Mouse (Mus musculus): ENCODE data around the gene Ap1m1. TPM values are rescaled to one million over a fixed set of nuclear protein-coding genes. Genes with fewer than 3 reads are reported as not detected.
A peak's percentile ranks its signal among the peaks of the same experiment; 100 is the strongest.

Gene Ap1m1
- 101 and 109 TPM in 2 replicates for polyA plus RNA-seq (2014; fragmentation: Nextera tagmentation; extraction: Ambion mirVana)

DNA sequence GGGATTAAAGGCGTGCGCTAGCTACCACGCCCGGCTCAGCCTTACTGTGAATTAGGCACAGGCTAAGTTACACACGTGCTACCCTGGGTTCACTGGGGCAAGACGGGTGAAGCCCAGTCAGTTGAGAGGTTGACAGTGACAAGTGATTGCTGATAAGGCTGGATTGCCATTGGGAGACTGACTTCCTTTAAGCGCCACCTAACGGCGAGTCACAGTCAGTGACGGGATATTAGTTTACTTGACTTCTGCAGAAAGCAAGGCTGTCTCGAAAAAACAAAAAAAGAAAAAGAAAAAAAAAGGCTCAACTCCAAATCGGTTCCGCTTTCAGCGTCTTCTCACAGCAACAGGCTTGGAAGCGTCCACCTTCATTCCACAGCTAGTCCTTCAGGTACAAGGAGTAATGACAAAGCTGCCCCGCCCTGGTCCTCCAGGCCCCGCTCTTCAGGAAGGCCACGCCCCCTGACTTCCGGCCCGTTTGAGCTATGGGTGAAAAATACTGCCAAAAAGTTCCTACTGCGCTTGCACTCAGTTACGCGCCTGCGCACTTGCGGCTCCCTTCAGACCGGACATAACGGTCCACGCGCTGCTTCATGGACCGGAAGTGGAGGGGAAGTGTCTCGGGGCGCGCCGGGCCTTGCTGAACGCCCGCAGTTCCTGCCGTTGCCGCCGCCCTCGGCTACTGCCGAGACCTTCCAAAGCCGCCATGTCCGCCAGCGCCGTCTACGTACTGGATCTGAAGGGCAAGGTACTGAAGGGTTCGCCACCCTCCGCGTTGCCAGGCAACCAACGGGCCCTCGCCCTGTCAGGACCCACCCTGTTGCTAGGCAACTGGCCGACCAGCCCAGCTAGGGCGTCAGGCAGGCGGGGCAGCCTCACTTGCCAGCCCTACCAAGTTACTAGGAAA is at the start of gene Ap1m1:
Gene Ap1m1 (plus strand): TSS at position 520 of the 904 bp plus-strand sequence.
- no peaks in the 10 kb centered on the region for H3K9me3 ChIP-seq (ENCODE audit: control insufficient read depth, low read depth, low read length)
- H3K36me3 ChIP-seq (ENCODE audit: control insufficient read depth, insufficient read depth, low read length) = no peaks in the 10 kb centered on the region
- H3K9ac ChIP-seq (replicated peaks; ENCODE audit: low read depth, low read length) = peak within 1 kb of the TSS; percentile 53
- H3K27me3 ChIP-seq (ENCODE audit: control insufficient read depth, insufficient read depth, low read length) = no peaks in the 10 kb centered on the region
- WGBS = under 1% methylated on average over 54 of the region's 54 CpGs
- peak; percentile 94 for ATAC-seq (ENCODE audit: insufficient number of reproducible peaks, insufficient read depth, low FRiP score, low read depth)
- peak within 1 kb of the TSS; percentile 68 for H3K4me3 ChIP-seq (ENCODE audit: low read depth, low read length)
- peak within 1 kb of the TSS; percentile 84 for H3K27ac ChIP-seq (ENCODE audit: low read length)
- peaks cover 5% of the 10 kb centered on the region; the same call in 1 of the 2 replicates for H3K4me1 ChIP-seq (ENCODE audit: control insufficient read depth, insufficient read depth, low read length)
- peak within 1 kb of the TSS; percentile 68 for H3K4me2 ChIP-seq (replicated peaks; ENCODE audit: low read depth, low read length)

DNA sequence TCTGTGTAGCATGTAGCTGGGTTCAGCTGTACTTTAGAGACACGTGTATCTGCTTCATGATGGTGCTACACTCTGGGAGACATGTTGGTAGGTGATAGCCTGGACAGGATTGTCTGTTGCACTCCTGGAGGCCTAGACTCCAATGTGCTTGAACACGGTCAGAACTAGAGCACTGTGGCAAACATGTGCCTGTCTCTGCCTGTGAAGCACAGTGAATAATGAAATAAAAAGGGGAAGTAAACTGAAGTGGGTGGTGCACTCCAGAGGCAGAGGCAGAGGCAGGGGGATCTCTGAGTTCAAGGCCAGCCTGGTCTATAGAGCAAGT is 49.6 kb upstream of the Ap1m1 start:
- Histone ChIP-seq H3K4me2 (replicated peaks; ENCODE audit: low read depth, low read length) (no peak overlapping the region), H3K27ac (ENCODE audit: low read length) (no peak overlapping the region), H3K36me3 (ENCODE audit: control insufficient read depth, insufficient read depth, low read length) (no peaks in the 10 kb centered on the region), H3K9ac (replicated peaks; ENCODE audit: low read depth, low read length) (no peak overlapping the region), H3K4me3 (ENCODE audit: low read depth, low read length) (no peak overlapping the region), H3K27me3 (ENCODE audit: control insufficient read depth, insufficient read depth, low read length) (no peaks in the 10 kb centered on the region), H3K4me1 (ENCODE audit: control insufficient read depth, insufficient read depth, low read length) (no peaks in the 10 kb centered on the region), H3K9me3 (ENCODE audit: control insufficient read depth, low read depth, low read length) (no peaks in the 10 kb centered on the region)
- WGBS = 74% methylated on average over 2 of the region's 2 CpGs
- 0 out of 2 replicates have a peak, but pooled peaks have one; percentile 29 for ATAC-seq (ENCODE audit: insufficient number of reproducible peaks, insufficient read depth, low FRiP score, low read depth)

DNA sequence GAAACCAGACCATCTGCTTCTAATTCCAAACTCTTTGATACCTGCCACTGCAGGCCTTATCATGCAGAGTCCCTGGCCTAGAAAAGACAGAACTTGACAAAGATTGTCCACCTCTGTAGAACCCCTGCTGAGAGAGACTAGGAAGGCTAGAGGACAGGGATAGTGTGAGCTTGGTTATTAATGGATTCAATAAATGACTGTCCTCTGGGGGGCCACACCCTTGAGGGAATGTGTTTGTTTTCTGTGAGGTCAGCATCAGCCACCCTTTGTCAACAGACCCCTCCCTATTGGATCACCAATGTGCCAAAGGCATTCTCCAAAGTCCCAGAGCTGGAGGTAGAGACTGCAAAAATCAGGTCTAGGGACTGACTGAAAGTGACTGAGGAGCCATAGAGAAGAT is 47.8 kb upstream of the Ap1m1 start:
- ATAC-seq (ENCODE audit: insufficient number of reproducible peaks, insufficient read depth, low FRiP score, low read depth) = no peak
- Histone ChIP-seq H3K27me3 (ENCODE audit: control insufficient read depth, insufficient read depth, low read length) (no peaks in the 10 kb centered on the region), H3K4me1 (ENCODE audit: control insufficient read depth, insufficient read depth, low read length) (no peaks in the 10 kb centered on the region), H3K9ac (replicated peaks; ENCODE audit: low read depth, low read length) (no peak overlapping the region), H3K4me3 (ENCODE audit: low read depth, low read length) (no peak overlapping the region), H3K36me3 (ENCODE audit: control insufficient read depth, insufficient read depth, low read length) (no peaks in the 10 kb centered on the region), H3K27ac (ENCODE audit: low read length) (no peak overlapping the region), H3K4me2 (replicated peaks; ENCODE audit: low read depth, low read length) (no peak overlapping the region), H3K9me3 (ENCODE audit: control insufficient read depth, low read depth, low read length) (no peaks in the 10 kb centered on the region)

DNA sequence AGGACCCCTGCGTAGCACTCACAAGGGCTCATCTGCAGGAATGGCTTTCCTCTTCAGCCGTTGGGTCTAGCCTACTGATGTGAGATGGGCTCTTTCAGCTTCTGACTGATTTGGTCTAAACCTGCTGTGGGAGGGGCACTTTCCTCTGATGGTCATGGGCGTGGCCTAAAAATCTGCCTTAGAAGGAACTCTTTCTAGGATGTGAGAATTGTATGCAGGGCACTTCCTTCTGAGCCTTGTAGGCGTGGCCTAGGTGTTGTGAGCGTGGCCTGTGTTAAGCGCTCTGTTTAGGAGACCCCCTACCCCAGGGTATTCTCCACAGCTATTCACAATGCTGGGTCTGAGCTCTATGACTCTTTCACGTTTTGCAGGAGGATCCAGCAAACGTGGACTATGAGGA is 41.8 kb upstream of the Ap1m1 start:
- no peak for ATAC-seq (ENCODE audit: insufficient number of reproducible peaks, insufficient read depth, low FRiP score, low read depth)
- 59% methylated on average over 8 of the region's 8 CpGs for WGBS

DNA sequence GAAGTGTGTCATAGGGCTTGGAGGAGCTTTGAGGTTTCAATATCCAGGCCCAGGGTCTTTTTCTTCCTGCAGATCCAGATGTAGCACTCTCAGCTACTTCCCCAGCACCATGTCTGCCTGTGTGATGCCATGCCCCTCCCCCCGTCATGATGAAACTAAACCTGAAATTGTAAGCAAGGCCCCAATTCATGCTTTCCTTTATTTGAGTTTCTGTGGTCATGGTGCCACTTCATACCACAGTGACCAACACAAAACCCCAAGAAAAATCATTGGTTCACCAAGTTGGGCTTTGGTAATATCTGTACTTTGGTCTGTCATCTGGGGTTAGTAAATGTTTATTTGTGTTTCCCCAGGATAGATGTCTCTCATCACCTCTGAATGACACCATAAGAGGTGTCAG is 31.2 kb upstream of the Ap1m1 start:
- no peaks in the 10 kb centered on the region for H3K27me3 ChIP-seq (ENCODE audit: control insufficient read depth, insufficient read depth, low read length)
- no peaks in the 10 kb centered on the region for H3K36me3 ChIP-seq (ENCODE audit: control insufficient read depth, insufficient read depth, low read length)
- no peak overlapping the region for H3K4me3 ChIP-seq (ENCODE audit: low read depth, low read length)
- no peak overlapping the region for H3K4me2 ChIP-seq (replicated peaks; ENCODE audit: low read depth, low read length)
- peaks cover 5% of the 10 kb centered on the region; the same call in 1 of the 2 replicates for H3K9me3 ChIP-seq (ENCODE audit: control insufficient read depth, low read depth, low read length)
- H3K9ac ChIP-seq (replicated peaks; ENCODE audit: low read depth, low read length) = no peak overlapping the region
- WGBS = 74% methylated on average over 1 of the region's 1 CpGs
- no peaks in the 10 kb centered on the region for H3K4me1 ChIP-seq (ENCODE audit: control insufficient read depth, insufficient read depth, low read length)
- no peak for ATAC-seq (ENCODE audit: insufficient number of reproducible peaks, insufficient read depth, low FRiP score, low read depth)
- H3K27ac ChIP-seq (ENCODE audit: low read length) = no peak overlapping the region

More for the DNA sequence above, 41.8 kb upstream of the Ap1m1 start:
- Histone ChIP-seq H3K9me3 (ENCODE audit: control insufficient read depth, low read depth, low read length) (peaks cover 6% of the 10 kb centered on the region; the same call in 1 of the 2 replicates), H3K9ac (replicated peaks; ENCODE audit: low read depth, low read length) (no peak overlapping the region), H3K27me3 (ENCODE audit: control insufficient read depth, insufficient read depth, low read length) (no peaks in the 10 kb centered on the region), H3K4me2 (replicated peaks; ENCODE audit: low read depth, low read length) (no peak overlapping the region), H3K4me3 (ENCODE audit: low read depth, low read length) (no peak overlapping the region), H3K4me1 (ENCODE audit: control insufficient read depth, insufficient read depth, low read length) (no peaks in the 10 kb centered on the region), H3K27ac (ENCODE audit: low read length) (no peak overlapping the region), H3K36me3 (ENCODE audit: control insufficient read depth, insufficient read depth, low read length) (no peaks in the 10 kb centered on the region)

DNA sequence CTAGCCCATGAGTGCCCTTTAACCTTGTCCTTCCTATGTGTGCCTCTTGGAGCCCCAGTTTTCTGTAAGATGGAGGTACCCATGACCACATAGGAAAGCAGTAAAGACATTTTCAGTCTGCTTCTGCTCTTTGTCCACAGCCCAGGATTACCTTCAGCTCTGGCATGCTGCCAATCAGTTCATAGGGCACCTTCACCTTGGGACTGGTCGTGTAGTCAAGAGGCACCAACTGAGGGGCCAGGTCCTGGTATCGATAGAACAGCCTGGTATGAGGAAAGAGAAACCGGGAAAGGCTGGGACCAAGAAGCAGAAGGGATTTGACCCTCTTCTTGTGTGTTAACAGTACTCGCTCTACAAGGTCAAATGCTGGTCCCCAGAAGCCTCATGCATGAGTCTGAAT is 29.6 kb upstream of the Ap1m1 start:
- H3K27ac ChIP-seq (ENCODE audit: low read length) = no peak overlapping the region
- H3K36me3 ChIP-seq (ENCODE audit: control insufficient read depth, insufficient read depth, low read length) = no peaks in the 10 kb centered on the region
- no peaks in the 10 kb centered on the region for H3K9me3 ChIP-seq (ENCODE audit: control insufficient read depth, low read depth, low read length)
- no peak for ATAC-seq (ENCODE audit: insufficient number of reproducible peaks, insufficient read depth, low FRiP score, low read depth)
- WGBS = 68% methylated on average over 4 of the region's 4 CpGs
- H3K27me3 ChIP-seq (ENCODE audit: control insufficient read depth, insufficient read depth, low read length) = no peaks in the 10 kb centered on the region
- no peak overlapping the region for H3K9ac ChIP-seq (replicated peaks; ENCODE audit: low read depth, low read length)
- no peaks in the 10 kb centered on the region for H3K4me1 ChIP-seq (ENCODE audit: control insufficient read depth, insufficient read depth, low read length)
- H3K4me2 ChIP-seq (replicated peaks; ENCODE audit: low read depth, low read length) = no peak overlapping the region
- no peak overlapping the region for H3K4me3 ChIP-seq (ENCODE audit: low read depth, low read length)

DNA sequence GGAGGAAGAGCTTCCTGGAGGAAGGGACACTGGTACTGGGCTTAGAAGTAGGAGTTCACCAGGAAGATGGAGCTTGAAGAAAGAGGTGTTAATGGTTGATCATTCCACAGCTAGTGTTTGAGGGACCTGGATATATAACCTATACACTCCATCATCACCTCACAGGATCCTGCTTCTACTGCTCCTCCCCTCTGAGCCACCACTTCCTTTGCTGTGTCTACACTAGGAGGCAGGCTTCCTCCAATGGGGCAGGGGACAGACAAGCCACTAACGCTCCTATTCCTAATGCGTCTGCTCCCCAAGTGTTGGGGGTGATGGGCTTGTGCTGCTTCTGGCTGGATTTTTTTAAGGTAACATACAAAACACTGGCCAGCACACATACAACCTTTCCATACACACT is 29.1 kb upstream of the Ap1m1 start:
- Histone ChIP-seq H3K4me1 (ENCODE audit: control insufficient read depth, insufficient read depth, low read length) (no peaks in the 10 kb centered on the region), H3K9me3 (ENCODE audit: control insufficient read depth, low read depth, low read length) (no peaks in the 10 kb centered on the region), H3K27me3 (ENCODE audit: control insufficient read depth, insufficient read depth, low read length) (no peaks in the 10 kb centered on the region), H3K9ac (replicated peaks; ENCODE audit: low read depth, low read length) (no peak overlapping the region), H3K4me2 (replicated peaks; ENCODE audit: low read depth, low read length) (no peak overlapping the region), H3K36me3 (ENCODE audit: control insufficient read depth, insufficient read depth, low read length) (no peaks in the 10 kb centered on the region), H3K27ac (ENCODE audit: low read length) (no peak overlapping the region), H3K4me3 (ENCODE audit: low read depth, low read length) (no peak overlapping the region)
- ATAC-seq (ENCODE audit: insufficient number of reproducible peaks, insufficient read depth, low FRiP score, low read depth) = no peak
- 54% methylated on average over 2 of the region's 2 CpGs for WGBS

DNA sequence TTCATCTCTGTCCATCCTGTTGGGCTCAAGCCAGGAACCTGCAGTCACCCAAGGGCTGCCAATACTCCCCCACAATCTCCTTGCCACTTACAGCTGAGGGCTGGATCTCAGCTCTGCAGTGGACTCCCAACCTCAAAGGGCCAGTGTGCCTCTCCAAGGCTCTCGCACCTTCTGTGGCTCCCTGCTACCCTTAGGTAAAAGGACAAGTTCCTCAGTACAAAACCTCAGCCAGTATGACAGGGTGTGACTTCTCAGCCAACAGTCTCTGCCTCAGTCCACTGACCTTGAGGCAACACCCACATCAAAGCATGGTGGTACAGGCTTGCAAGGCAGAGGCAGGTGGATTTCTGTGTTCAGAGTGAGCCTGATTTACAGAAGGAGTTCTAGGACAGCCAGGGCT is 28.0 kb upstream of the Ap1m1 start:
- ATAC-seq (ENCODE audit: insufficient number of reproducible peaks, insufficient read depth, low FRiP score, low read depth) = no peak
- no peak overlapping the region for H3K27ac ChIP-seq (ENCODE audit: low read length)
- H3K9me3 ChIP-seq (ENCODE audit: control insufficient read depth, low read depth, low read length) = no peaks in the 10 kb centered on the region
- H3K4me1 ChIP-seq (ENCODE audit: control insufficient read depth, insufficient read depth, low read length) = no peaks in the 10 kb centered on the region
- H3K4me2 ChIP-seq (replicated peaks; ENCODE audit: low read depth, low read length) = no peak overlapping the region
- 79% methylated on average over 1 of the region's 1 CpGs for WGBS
- H3K9ac ChIP-seq (replicated peaks; ENCODE audit: low read depth, low read length) = no peak overlapping the region
- no peaks in the 10 kb centered on the region for H3K27me3 ChIP-seq (ENCODE audit: control insufficient read depth, insufficient read depth, low read length)
- no peak overlapping the region for H3K4me3 ChIP-seq (ENCODE audit: low read depth, low read length)
- H3K36me3 ChIP-seq (ENCODE audit: control insufficient read depth, insufficient read depth, low read length) = no peaks in the 10 kb centered on the region

DNA sequence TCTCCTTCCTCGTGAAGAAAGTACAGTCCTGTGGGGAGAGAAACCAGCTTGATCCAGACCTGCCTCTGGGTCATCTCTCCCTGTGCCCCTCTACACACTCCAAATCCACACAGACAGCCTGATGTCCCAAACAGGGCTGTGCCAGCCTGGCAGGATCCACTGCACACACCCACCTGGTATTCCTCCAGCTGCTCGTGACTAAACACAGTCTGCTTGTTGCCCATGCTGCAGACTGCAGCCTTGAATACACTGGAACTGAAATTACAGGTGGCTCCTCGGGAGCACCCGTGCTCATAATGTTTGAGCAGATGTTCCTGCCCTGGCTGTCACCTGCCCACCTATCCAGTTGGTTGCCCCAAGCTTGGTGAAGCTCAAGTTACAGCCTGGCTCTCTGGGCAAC is 27.1 kb upstream of the Ap1m1 start, which contains the start of gene Cib3:
Gene Cib3 (minus strand): TSS at position 87 of the 400 bp plus-strand sequence.
- Histone ChIP-seq H3K4me2 (replicated peaks; ENCODE audit: low read depth, low read length) (no peak within 1 kb of the TSS), H3K4me3 (ENCODE audit: low read depth, low read length) (no peak within 1 kb of the TSS), H3K27ac (ENCODE audit: low read length) (no peak within 1 kb of the TSS), H3K9me3 (ENCODE audit: control insufficient read depth, low read depth, low read length) (no peaks in the 10 kb centered on the region), H3K36me3 (ENCODE audit: control insufficient read depth, insufficient read depth, low read length) (no peaks in the 10 kb centered on the region), H3K27me3 (ENCODE audit: control insufficient read depth, insufficient read depth, low read length) (no peaks in the 10 kb centered on the region), H3K4me1 (ENCODE audit: control insufficient read depth, insufficient read depth, low read length) (no peaks in the 10 kb centered on the region), H3K9ac (replicated peaks; ENCODE audit: low read depth, low read length) (no peak within 1 kb of the TSS)
- WGBS = 62% methylated on average over 4 of the region's 4 CpGs
- ATAC-seq (ENCODE audit: insufficient number of reproducible peaks, insufficient read depth, low FRiP score, low read depth) = no peak

All from stomach, embryonic 14.5 days (tissue).